Mouse (Mus musculus) midbrain, postnatal 0 days (tissue): ENCODE data around the gene Dad1. TPM values are rescaled to one million over a fixed set of nuclear protein-coding genes. Genes with fewer than 3 reads are reported as not detected.
A peak's percentile ranks its signal among the peaks of the same experiment; 100 is the strongest.

ENCODE experiments used
- ATAC-seq: fragments of 200-750 bp; cut with Nextera tagmentation; 2 replicates; pipeline ENCODE4 v1.8.0; 2017; ENCODE audit warnings: moderate number of reproducible peaks, mild to moderate bottlenecking, moderate TSS enrichment, moderate library complexity; ENCODE audit not compliant: low FRiP score
- DNase-seq: peaks from one replicate; pipeline ENCODE4 v3.0.0-alpha.2; 2015; ENCODE audit warnings: low spot score
- H3K27ac ChIP-seq: fragments of 300-500 bp; sonication (generic); 2 replicates; pipeline ENCODE4 v1.5.1; 2014; ENCODE audit warnings: low read depth, mild to moderate bottlenecking, low read length, mixed read lengths
- H3K27me3 ChIP-seq: fragments of 300-500 bp; sonication (generic); 2 replicates; pipeline ENCODE4 v1.6.1; 2014; ENCODE audit warnings: low read length, control low read depth, mixed read lengths; ENCODE audit not compliant: insufficient read depth
- H3K36me3 ChIP-seq: fragments of 300-500 bp; sonication (generic); 2 replicates; pipeline ENCODE4 v1.6.1; 2014; ENCODE audit warnings: low read length, control low read depth, mixed read lengths; ENCODE audit not compliant: insufficient read depth
- H3K4me1 ChIP-seq: fragments of 300-500 bp; sonication (generic); 2 replicates; pipeline ENCODE4 v1.6.1; 2014; ENCODE audit warnings: mild to moderate bottlenecking, control low read depth, antibody characterized with exemption, low read length, mixed read lengths; ENCODE audit not compliant: insufficient read depth
- H3K4me2 ChIP-seq: fragments of 300-500 bp; sonication (generic); 2 replicates; pipeline ENCODE4 v1.6.1; 2014; ENCODE audit warnings: low read depth, mild to moderate bottlenecking, low read length, mixed read lengths; ENCODE audit not compliant: poor library complexity, severe bottlenecking
- H3K4me3 ChIP-seq: fragments of 300-500 bp; sonication (generic); 2 replicates; pipeline ENCODE4 v1.5.1; 2014; ENCODE audit warnings: low read depth, mild to moderate bottlenecking, low read length, moderate library complexity
- H3K9ac ChIP-seq: fragments of 300-500 bp; sonication (generic); replicated peaks from 2 replicates; pipeline ENCODE4 v1.6.1; 2014; ENCODE audit warnings: mild to moderate bottlenecking, low read length, moderate library complexity, mixed read lengths; ENCODE audit not compliant: poor library complexity, severe bottlenecking
- H3K9me3 ChIP-seq: fragments of 300-500 bp; sonication (generic); 2 replicates; pipeline ENCODE4 v1.6.1; 2016; ENCODE audit warnings: low read length, control low read depth
- CTCF ChIP-seq: IDR thresholded peaks from 2 replicates; pipeline ENCODE4 v1.5.1; 2016; ENCODE audit warnings: antibody characterized with exemption, mild to moderate bottlenecking
- WGBS: fragments of 180-500 bp; shearing (Covaris S2); extraction: QIAGEN DNeasy Blood & Tissue Kit; methylation state at CpG from one replicate; pipeline ENCODE4 v1.1.7; 2014; 5-methylcytosine and 5-hydroxymethylcytosine counted together
- polyA plus RNA-seq: library from polyadenylated mRNA; unstranded; fragments of >200 nt; fragmentation: Nextera tagmentation; extraction: Ambion mirVana; gene quantifications from 2 replicates; pipeline ENCODE4 v1.2.1, GENCODE M21; 2015
- total RNA-seq: library from RNA; depleted of rRNA; stranded (reverse); fragments of >200 nt; gene quantifications from 2 replicates; pipeline ENCODE4 v1.2.3, GENCODE M21; 2014

Gene Dad1
- total and polyA plus RNA-seq, 2 experiments from 2014 or later: 263 to 394 TPM

DNA sequence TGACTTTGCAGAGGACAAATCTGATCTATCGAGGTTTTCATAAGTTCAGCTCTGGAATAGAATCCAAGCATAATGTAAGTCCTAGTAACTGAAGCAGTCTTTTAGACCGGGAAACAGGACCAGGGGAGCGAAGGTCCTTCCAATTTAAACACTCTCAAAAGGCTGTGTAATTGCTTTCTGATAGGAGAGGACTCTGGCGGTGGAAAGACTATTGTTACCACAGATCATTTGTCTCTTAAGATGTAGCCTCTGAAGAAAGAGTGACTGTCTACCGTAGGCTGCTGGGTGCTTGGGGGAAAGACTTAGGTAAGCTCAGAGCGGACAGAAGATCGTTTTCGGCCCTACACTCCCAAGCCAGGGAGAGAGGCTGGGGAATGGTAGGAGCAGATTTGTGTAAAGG lies 53.5 kb downstream of the Dad1 start:
- no peak for TF ChIP-seq CTCF
- Histone ChIP-seq H3K4me1 (no peaks in the 10 kb centered on the region), H3K4me3 (no peak overlapping the region), H3K27me3 (no peaks in the 10 kb centered on the region), H3K9ac (no peak overlapping the region), H3K36me3 (no peaks in the 10 kb centered on the region), H3K4me2 (no peak overlapping the region), H3K27ac (no peak overlapping the region), H3K9me3 (no peaks in the 10 kb centered on the region)
- no peak for DNase-seq
- WGBS: 70% methylated on average over 8 of the region's 8 CpGs
- ATAC-seq: no peak

DNA sequence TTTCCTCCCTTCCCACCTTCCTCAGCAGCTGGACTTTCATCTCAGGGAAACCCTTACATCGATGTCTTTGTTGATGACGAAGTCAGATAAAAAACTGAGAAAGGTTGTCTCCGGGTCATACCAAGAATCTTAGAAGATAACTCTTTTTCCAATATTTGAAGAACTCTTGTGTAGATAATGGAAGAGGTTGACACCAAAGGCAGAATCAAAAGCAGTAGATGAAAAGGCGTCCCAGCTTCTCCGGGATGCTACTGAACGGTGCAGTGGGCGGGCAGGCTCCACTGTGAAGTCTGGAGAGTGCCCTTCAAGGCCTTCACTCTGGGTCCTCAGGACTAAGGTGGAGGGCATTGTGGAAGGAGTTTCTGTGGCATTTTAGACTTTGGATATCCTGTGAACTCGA lies 54.2 kb downstream of the Dad1 start:
- H3K4me1 ChIP-seq: no peaks in the 10 kb centered on the region
- DNase-seq (no peak), ATAC-seq (no peak)
- H3K27me3 ChIP-seq: no peaks in the 10 kb centered on the region
- TF ChIP-seq CTCF: no peak
- WGBS: 86% methylated on average over 8 of the region's 8 CpGs
- H3K9ac ChIP-seq: no peak overlapping the region
- H3K4me2 ChIP-seq: no peak overlapping the region
- no peaks in the 10 kb centered on the region for H3K36me3 ChIP-seq
- no peaks in the 10 kb centered on the region for H3K9me3 ChIP-seq
- no peak overlapping the region for H3K27ac ChIP-seq
- H3K4me3 ChIP-seq: no peak overlapping the region

DNA sequence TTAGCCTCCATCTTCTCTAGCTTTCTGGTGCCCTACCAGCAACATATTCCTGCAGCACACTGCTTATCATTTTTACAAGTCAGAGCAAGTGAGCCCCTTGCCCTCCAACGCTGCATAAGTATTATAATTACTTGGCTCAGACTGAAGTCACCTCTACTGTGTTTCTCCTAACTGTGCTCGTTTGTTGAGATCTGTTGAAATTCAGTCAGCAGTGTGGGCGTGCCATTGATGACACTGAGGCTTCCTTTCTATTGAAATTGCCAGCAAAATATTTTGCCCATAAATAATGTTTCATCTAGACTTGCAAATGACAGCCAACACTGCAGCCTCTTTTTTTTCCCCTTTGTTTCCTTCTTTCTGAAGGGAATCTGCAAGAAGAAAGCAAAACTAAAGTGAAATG lies 56.2 kb downstream of the Dad1 start:
- Histone ChIP-seq H3K9ac (no peak overlapping the region), H3K36me3 (no peaks in the 10 kb centered on the region), H3K4me3 (no peak overlapping the region), H3K4me2 (no peak overlapping the region), H3K27me3 (no peaks in the 10 kb centered on the region), H3K27ac (no peak overlapping the region), H3K9me3 (no peaks in the 10 kb centered on the region), H3K4me1 (no peaks in the 10 kb centered on the region)
- ATAC-seq (no peak), DNase-seq (no peak)
- TF ChIP-seq CTCF: no peak
- 53% methylated on average over 3 of the region's 3 CpGs for WGBS

- Histone ChIP-seq H3K27ac (no peak overlapping the region; the same call in 1 of the 2 replicates), H3K36me3 (no peaks in the 10 kb centered on the region), H3K4me1 (peaks cover 5% of the 10 kb centered on the region; the same call in 1 of the 2 replicates), H3K4me2 (no peak overlapping the region), H3K9me3 (no peaks in the 10 kb centered on the region), H3K4me3 (no peak overlapping the region), H3K27me3 (no peaks in the 10 kb centered on the region), H3K9ac (no peak overlapping the region)
- ATAC-seq (no peak), DNase-seq (no peak)
- WGBS: 63% methylated on average over 6 of the region's 6 CpGs
- TF ChIP-seq CTCF: no peak
These were observed 58.0 kb downstream of the Dad1 start for GRCm38 (mm10) chr14:54195838-54196423.

- WGBS: 77% methylated on average over 9 of the region's 9 CpGs
- H3K36me3 ChIP-seq: no peaks in the 10 kb centered on the region
- no peak overlapping the region for H3K9ac ChIP-seq
- ATAC-seq (no peak), DNase-seq (no peak)
- H3K9me3 ChIP-seq: no peaks in the 10 kb centered on the region
- H3K27ac ChIP-seq: 0 out of 2 replicates have a peak overlapping the region, but pooled peaks have one; percentile 6
- H3K4me3 ChIP-seq: no peak overlapping the region
- no peak overlapping the region for H3K4me2 ChIP-seq
- no peak for TF ChIP-seq CTCF
- peaks cover 13% of the 10 kb centered on the region; the same call in 1 of the 2 replicates for H3K4me1 ChIP-seq
- H3K27me3 ChIP-seq: no peaks in the 10 kb centered on the region
These were observed 60.4 kb downstream of the Dad1 start for GRCm38 (mm10) chr14:54193354-54194133.

GRCm38 (mm10) chr14:54192462-54192847 lies 61.4 kb downstream of the Dad1 start:
- H3K4me1 ChIP-seq: peaks cover 15% of the 10 kb centered on the region; the same call in 1 of the 2 replicates
- 51% methylated on average over 3 of the region's 3 CpGs for WGBS
- ATAC-seq (peak; percentile 44; the same call in 1 of the 2 replicates), DNase-seq (peak; percentile 69)
- H3K36me3 ChIP-seq: no peaks in the 10 kb centered on the region
- no peak overlapping the region for H3K4me3 ChIP-seq
- no peak overlapping the region for H3K27ac ChIP-seq
- no peak overlapping the region for H3K4me2 ChIP-seq
- no peak overlapping the region for H3K9ac ChIP-seq
- no peaks in the 10 kb centered on the region for H3K27me3 ChIP-seq
- no peak for TF ChIP-seq CTCF
- no peaks in the 10 kb centered on the region for H3K9me3 ChIP-seq
